Mouse (Mus musculus): ENCODE results near the gene Shc2.

The Shc2 gene

GRCm38 (mm10) chr10:79580356-79580755 is 57.4 kb downstream of the Shc2 start:
- DNase-seq (ENCODE audit: low spot score): no peak

- no peak for DNase-seq (ENCODE audit: low spot score)
These were observed 57.9 kb downstream of the Shc2 start for GRCm38 (mm10) chr10:79579781-79580180.

GRCm38 (mm10) chr10:79578891-79579290 is 58.8 kb downstream of the Shc2 start:
- no peak for DNase-seq (ENCODE audit: low spot score)

- DNase-seq (ENCODE audit: low spot score): no peak
These were observed 59.4 kb downstream of the Shc2 start for GRCm38 (mm10) chr10:79578276-79578675.

- no peak for DNase-seq (ENCODE audit: low spot score)
These were observed 60.3 kb downstream of the Shc2 start for GRCm38 (mm10) chr10:79577376-79577775.

- DNase-seq (ENCODE audit: low spot score): no peak
These were observed 62.0 kb downstream of the Shc2 start for GRCm38 (mm10) chr10:79575754-79576153.

- DNase-seq (ENCODE audit: low spot score): no peak
These were observed 62.9 kb downstream of the Shc2 start for GRCm38 (mm10) chr10:79574796-79575195.

GRCm38 (mm10) chr10:79574350-79574749 is 63.4 kb downstream of the Shc2 start:
- no peak for DNase-seq (ENCODE audit: low spot score)

- no peak for DNase-seq (ENCODE audit: low spot score)
These were observed 64.1 kb downstream of the Shc2 start for GRCm38 (mm10) chr10:79573611-79574010.

GRCm38 (mm10) chr10:79571314-79571713 is 66.4 kb downstream of the Shc2 start:
- DNase-seq (ENCODE audit: low spot score): no peak

- no peak for DNase-seq (ENCODE audit: low spot score)
These were observed 67.8 kb downstream of the Shc2 start for GRCm38 (mm10) chr10:79569921-79570320.
